Mouse (Mus musculus): Measurements from ENCODE around the gene Grb10.

Gene Grb10

GRCm38 (mm10) chr11:11965501-11966125, 72.9 kb downstream of the Grb10 start:
- DNase-seq = no peak

- no peak for DNase-seq
These were observed 73.8 kb downstream of the Grb10 start for GRCm38 (mm10) chr11:11964729-11965128.

- DNase-seq = no peak
These were observed 74.9 kb downstream of the Grb10 start for GRCm38 (mm10) chr11:11963587-11963986.

GRCm38 (mm10) chr11:11963065-11963464, 75.4 kb downstream of the Grb10 start:
- DNase-seq = no peak

GRCm38 (mm10) chr11:11962629-11962954, 75.9 kb downstream of the Grb10 start:
- DNase-seq = no peak

- DNase-seq = no peak
These were observed 76.4 kb downstream of the Grb10 start for GRCm38 (mm10) chr11:11961917-11962628.

- no peak for DNase-seq
These were observed 77.6 kb downstream of the Grb10 start for GRCm38 (mm10) chr11:11960858-11961257.

- no peak for DNase-seq
These were observed 78.3 kb downstream of the Grb10 start for GRCm38 (mm10) chr11:11960227-11960626.

GRCm38 (mm10) chr11:11958479-11958878, 80.0 kb downstream of the Grb10 start:
- DNase-seq = no peak

- DNase-seq = no peak
These were observed 80.5 kb downstream of the Grb10 start for GRCm38 (mm10) chr11:11958061-11958361.

GRCm38 (mm10) chr11:11957211-11958060, 81.0 kb downstream of the Grb10 start:
- no peak for DNase-seq

GRCm38 (mm10) chr11:11955783-11956182, 82.7 kb downstream of the Grb10 start:
- no peak for DNase-seq

- DNase-seq = no peak
These were observed 83.9 kb downstream of the Grb10 start for GRCm38 (mm10) chr11:11954606-11955005.

GRCm38 (mm10) chr11:11954115-11954438, 84.4 kb downstream of the Grb10 start:
- DNase-seq = no peak

GRCm38 (mm10) chr11:11953364-11954114, 84.9 kb downstream of the Grb10 start:
- no peak for DNase-seq

- DNase-seq = no peak
These were observed 85.9 kb downstream of the Grb10 start for GRCm38 (mm10) chr11:11952569-11952968.

- no peak for DNase-seq
These were observed 89.5 kb downstream of the Grb10 start for GRCm38 (mm10) chr11:11948988-11949365.

- no peak for DNase-seq
These were observed 90.0 kb downstream of the Grb10 start for GRCm38 (mm10) chr11:11948321-11948987.

GRCm38 (mm10) chr11:11947857-11948256, 90.6 kb downstream of the Grb10 start:
- DNase-seq = no peak

- DNase-seq = no peak
These were observed 92.7 kb downstream of the Grb10 start for GRCm38 (mm10) chr11:11945766-11946165.

GRCm38 (mm10) chr11:11944814-11945213, 93.7 kb downstream of the Grb10 start:
- no peak for DNase-seq

- DNase-seq = no peak
These were observed 94.5 kb downstream of the Grb10 start for GRCm38 (mm10) chr11:11944082-11944349.
